Mouse (Mus musculus) inflammation-experienced regulatory T-cells, adult 6 months (primary cell): ENCODE measurements around the gene Pknox2. TPM values are rescaled to one million over a fixed set of nuclear protein-coding genes. Genes with fewer than 3 reads are reported as not detected.
A peak's percentile ranks its signal among the peaks of the same experiment; 100 is the strongest.

Experiments used
- ATAC-seq: one replicate; pipeline ENCODE4 v1.8.0; 2017
- polyA plus RNA-seq, 3 experiments: library from polyadenylated mRNA; unstranded; fragments of 100-300 nt; shearing (Covaris generic); gene quantifications; one replicate each; pipeline ENCODE4 v1.2.1; 2017

Gene Pknox2
- polyA plus RNA-seq, 3 experiments from 2014 or later, result not detected

DNA sequence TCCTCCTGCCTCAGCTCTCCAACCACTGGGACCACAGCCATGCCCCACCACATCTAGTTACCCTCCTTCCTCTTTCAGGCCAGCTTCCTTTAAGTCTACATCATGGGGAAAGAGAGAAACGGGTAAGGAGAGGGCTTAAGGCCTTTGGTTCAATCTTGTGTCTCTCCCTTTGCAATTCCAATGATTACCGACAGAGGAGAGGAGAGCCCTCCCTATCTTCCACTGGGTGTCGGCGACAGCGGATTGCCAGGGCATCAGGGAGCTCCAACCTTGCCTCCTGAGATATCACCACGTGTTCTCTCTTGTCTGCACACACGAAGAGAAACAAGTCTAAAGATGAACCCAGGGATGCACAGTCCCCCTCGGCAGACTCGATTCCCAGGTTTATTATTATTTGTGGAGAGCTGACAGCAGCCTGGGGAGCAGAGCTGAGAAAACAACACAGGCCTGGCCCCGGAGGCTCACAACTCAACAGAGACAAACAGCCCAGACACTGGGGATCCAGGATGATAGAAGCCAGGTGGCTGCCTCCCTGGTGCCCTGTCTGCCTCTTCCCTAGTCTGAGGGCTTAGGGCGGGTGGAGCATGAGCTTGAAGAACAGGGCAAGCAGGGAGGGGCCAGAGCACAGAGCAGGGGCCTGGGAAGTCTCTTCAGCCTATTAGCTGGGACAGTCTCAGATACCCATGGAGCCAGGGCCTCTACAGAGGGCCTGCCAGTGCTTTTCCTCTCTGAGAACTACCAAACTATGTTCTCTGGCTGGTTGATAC, 170.4 kb downstream of the Pknox2 start:
- no peak for ATAC-seq

- no peak for ATAC-seq
These were observed 173.6 kb downstream of the Pknox2 start for GRCm38 (mm10) chr9:36973486-36974227.

GRCm38 (mm10) chr9:36972089-36972488, 175.1 kb downstream of the Pknox2 start:
- no peak for ATAC-seq

GRCm38 (mm10) chr9:36971066-36971465, 176.1 kb downstream of the Pknox2 start:
- no peak for ATAC-seq

- ATAC-seq, result peak; percentile 48
These were observed 176.6 kb downstream of the Pknox2 start for GRCm38 (mm10) chr9:36970651-36971050.

DNA sequence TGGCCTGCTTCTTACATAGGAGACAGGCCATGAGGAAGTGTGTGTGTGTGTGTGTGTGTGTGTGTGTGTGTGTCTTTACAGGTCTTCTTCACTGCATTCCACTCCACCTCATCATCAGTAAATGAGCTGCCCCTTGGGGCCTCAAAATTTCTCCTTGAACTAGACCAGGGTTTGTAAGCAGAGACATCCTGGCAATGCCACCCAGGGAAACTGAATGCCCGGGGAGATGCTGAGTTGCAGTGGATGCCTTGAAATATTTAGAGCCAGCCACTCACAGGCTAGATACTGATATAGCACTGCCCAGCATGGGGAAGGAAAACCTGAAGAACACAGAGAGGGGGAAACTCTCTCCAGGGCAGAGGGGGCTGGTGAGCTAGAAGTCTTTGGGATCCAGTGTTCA, 178.1 kb downstream of the Pknox2 start:
- ATAC-seq, result no peak

GRCm38 (mm10) chr9:36968713-36969112, 178.5 kb downstream of the Pknox2 start:
- peak; percentile 43 for ATAC-seq

DNA sequence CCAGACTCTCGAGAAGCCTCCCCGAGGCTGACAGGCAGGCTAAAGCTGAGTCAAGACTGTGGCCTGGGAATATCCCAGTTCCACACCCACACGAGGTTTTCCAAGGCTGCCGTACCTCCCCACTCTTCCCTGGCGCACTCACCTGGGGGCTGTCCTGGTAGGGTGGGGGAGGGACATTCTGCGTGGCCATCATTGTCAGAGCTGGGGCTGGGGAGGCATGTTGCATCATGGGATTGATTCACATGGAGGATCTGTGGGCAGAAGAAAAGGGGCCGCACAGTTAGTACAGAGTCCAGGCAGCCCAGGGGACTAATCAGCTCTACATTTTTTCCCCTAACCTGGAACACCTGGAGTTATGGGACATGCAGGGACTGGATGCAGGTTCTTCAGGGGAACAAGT, 179.0 kb downstream of the Pknox2 start:
- ATAC-seq, result no peak

GRCm38 (mm10) chr9:36965720-36966119, 181.5 kb downstream of the Pknox2 start:
- ATAC-seq, result no peak

DNA sequence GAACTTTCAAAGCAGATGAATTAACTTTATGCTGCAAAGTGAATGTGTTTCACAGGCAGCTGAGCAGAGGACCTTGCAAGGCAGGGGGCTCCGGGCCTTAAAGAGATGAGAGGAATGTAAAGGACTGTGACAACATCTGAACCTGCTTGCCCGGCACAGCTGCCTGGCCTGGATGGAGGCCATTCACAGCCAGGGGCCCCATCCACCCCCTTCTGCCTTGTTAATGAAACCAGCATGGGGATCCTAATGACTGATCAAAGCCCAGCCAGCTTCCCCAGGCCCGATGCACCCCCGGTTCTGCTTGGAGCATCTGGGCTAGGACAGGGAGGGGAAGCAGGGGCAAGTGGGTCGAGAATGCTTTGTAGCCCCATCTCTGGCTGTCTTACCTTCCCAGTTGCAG, 183.0 kb downstream of the Pknox2 start:
- no peak for ATAC-seq

- ATAC-seq, result no peak
These were observed 183.7 kb downstream of the Pknox2 start for GRCm38 (mm10) chr9:36963512-36963911.

DNA sequence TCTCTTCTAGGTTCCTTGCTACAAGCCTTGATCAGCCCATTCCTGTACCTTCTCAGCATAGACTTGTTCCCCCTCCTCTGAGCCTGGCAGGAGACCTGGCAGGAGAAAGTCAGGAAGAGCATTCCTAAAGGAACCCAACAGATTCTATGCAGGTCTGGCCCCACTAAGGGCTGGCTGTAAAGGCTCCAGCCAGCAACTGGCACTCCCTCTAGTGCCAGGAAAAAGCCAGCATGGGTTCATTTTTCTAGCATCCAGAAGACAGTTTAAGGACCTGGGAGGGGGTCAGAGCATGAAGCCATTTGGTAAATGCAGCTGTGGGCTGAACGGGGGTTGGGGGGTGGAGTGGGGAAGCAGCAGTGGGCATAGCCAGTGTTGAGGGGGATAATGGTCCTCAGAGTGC, 185.3 kb downstream of the Pknox2 start:
- no peak for ATAC-seq

- ATAC-seq, result no peak
These were observed 186.1 kb downstream of the Pknox2 start for GRCm38 (mm10) chr9:36961153-36961552.

DNA sequence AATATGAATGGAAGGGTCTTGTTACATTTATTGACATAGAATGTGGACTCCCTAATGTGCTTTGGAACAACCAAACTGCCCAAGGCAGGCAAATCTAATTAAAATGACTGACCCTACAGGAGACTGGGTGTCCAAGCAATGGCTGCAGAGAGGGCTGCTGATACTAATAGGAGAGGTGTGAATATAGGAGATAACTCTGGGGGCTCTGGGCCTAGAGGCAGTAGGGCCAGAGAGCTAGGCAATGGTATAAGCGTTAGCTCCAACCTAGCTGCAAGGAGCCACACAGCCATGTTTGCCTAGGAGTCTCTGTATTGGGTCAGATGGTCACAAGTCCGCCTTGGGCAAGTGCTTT, 196.1 kb downstream of the Pknox2 start:
- no peak for ATAC-seq

DNA sequence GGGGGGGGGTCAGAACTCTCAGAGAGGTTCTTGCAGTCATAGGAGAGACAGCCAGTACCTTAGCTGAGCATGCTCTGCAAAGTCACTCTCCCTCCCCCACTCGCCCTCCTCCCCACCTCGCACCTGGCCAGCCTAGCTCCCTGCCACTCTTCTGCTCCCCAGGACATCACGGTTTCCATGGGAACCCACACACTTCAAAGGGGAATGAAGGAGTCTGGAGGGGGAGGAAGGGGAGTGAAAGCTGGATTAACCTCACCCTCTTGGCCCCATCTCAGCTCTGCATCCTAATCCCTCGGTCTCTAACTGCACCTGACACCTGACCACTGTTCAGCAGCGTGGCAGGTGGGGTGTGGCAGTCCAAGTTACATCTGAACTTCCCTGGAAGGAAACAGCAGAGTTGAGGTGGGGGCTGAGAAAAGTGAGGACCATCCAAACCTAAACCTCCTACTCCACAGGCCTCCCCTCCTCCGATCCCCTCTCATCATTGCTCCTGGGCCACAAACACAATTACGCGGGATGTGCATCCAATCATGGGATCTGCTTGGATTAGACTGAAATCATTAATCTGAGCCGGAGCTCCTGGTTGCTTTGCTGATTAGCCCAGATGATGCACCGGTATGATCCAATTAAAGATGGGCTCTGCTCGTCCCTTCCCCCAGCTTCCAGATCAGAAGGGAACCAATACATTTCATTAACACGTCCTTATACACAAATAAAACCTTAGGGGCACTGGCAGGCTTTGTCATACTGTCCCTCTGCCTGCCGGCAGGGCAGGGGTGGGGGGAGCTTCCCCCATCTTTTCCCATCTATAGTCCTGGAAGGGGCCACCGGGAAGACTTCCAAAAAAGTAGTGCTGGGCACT, 196.7 kb downstream of the Pknox2 start:
- ATAC-seq, result no peak

GRCm38 (mm10) chr9:36948181-36948580, 199.0 kb downstream of the Pknox2 start:
- no peak for ATAC-seq

DNA sequence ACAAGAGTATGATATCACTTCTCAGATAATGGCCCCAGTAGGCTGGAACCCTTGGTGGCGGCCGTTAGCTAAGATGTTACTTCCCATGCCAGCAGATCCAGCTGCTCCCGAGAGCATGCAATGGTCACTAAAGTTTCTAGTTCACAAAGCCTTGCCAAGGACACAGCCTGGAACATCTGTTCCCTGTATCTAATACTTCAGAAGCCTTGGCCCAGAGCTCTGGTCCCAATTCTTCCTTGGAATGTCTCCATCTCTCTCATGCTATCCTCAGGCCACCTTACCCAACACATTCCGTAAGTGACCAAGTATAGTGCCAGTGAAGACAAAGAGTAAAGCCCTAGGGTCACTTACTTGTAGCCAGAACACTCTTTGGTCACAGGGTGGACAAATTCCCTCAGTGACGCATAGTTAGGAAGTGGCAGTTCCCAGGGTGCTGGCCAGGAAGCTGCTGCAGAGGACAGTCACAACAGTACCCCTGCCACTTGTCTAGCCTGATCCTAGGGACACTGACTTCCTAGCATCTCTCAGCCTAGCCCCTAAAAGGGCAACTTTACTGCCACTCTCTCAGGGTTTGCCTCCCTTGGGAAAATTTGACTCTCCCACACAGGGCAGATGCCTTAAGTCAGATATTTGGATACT, 200.0 kb downstream of the Pknox2 start:
- ATAC-seq, result no peak

GRCm38 (mm10) chr9:36944843-36945242, 202.4 kb downstream of the Pknox2 start:
- no peak for ATAC-seq

DNA sequence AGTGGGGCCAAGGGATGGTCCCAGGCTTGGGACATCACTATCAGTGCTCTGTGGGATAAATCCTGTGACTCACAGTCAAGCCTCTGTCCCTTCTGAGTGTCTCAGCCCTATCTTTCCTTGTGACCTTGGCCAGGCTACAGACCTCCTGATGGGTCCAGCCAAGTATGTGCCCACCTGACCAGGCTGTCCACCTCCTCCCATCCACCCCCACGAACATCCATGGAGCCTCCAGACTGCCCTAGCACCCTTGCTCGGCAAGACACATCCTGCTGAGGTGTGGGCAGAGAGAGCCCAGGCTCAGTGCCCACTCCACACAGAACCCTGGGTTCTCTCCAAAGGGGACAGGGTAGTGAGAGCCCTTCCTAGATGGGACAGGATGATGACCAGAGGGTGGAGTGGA, 204.6 kb downstream of the Pknox2 start:
- ATAC-seq, result no peak

GRCm38 (mm10) chr9:36942131-36942530, 205.1 kb downstream of the Pknox2 start:
- no peak for ATAC-seq

DNA sequence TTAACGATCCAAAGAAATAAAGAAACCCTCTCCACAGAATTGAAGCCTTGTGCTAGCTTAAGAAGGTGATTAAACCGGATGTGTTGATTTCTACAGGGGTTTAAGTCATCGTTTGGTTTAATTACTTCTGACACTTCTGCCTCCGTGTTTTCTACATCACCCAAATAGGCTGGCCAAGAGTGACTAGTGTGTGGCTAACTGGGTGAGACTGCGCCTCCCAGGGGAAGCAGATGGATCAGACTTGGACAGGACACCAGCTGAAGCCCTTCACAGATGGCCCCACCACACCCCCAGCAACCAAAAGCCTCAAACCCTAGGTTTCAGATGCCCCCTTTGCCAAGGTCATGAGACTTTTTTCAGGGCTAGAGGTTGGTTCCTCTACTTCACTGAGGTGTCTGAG, 205.6 kb downstream of the Pknox2 start:
- ATAC-seq, result no peak

GRCm38 (mm10) chr9:36938601-36939078, 208.6 kb downstream of the Pknox2 start:
- no peak for ATAC-seq
